ENCODE assay signal across 1 mouse cellular context in the genomic region with DNA sequence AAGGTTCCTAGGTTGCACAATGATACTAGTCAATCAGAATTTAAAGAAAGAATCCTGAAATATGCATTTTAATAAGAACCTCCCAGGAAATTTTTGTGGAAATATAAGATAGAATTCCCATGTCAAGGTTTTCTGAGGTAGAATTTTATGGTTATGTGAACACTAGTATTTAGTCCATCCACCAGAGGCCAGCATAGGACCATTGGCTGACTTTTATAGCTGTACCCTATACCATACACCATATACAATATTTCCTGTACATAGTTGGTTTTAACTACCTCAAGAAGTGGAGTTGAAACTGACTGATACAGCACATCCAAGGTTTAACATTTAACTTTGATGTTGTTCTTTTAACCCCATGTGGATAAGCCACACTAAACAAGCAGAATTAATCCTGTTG.
TF ChIP-seq lines count a peak whose summit lies in the region.

No protein-coding gene starts in this region.

TF ChIP-seq in MEL, 35 proteins besides CTCF, POLR2A, EP300 and RAD21:
- TF ChIP-seq MAZ (IDR thresholded peaks at IDR 0.05; ENCODE audit: low read depth, low read length) (no peak), RCOR1 (IDR thresholded peaks at IDR 0.05; ENCODE audit: low read depth, low read length) (no peak), MEF2A (IDR thresholded peaks at IDR 0.05; ENCODE audit: extremely low read depth, insufficient replicate concordance, low read depth, low read length, poor library complexity, severe bottlenecking) (no peak), CHD1 (IDR thresholded peaks at IDR 0.05; ENCODE audit: low read depth, low read length) (no peak), NRF1 (IDR thresholded peaks at IDR 0.05; ENCODE audit: insufficient read depth, low read depth, low read length, poor library complexity, severe bottlenecking) (no peak), SMC3 (IDR thresholded peaks at IDR 0.05; ENCODE audit: low read depth, low read length) (no peak; the same call in none of the 2 replicates), ELF1 (IDR thresholded peaks at IDR 0.05; ENCODE audit: low read depth, low read length) (no peak), ETS1 (IDR thresholded peaks at IDR 0.05; ENCODE audit: low read depth, low read length) (no peak), CHD2 (IDR thresholded peaks at IDR 0.05; ENCODE audit: low read length) (no peak), MXI1 (IDR thresholded peaks at IDR 0.05; ENCODE audit: low read depth, low read length) (no peak), GABPA (IDR thresholded peaks at IDR 0.05; ENCODE audit: low read depth, low read length) (no peak), USF2 (IDR thresholded peaks at IDR 0.05; ENCODE audit: borderline replicate concordance in 1 of 2, insufficient read depth in 1 of 2, low read depth in 1 of 2, low read length in 2 of 2) (no peak), UBTF (IDR thresholded peaks at IDR 0.05; ENCODE audit: borderline replicate concordance, insufficient read depth, low read depth, low read length) (no peak), JUND (IDR thresholded peaks at IDR 0.05; ENCODE audit: low read depth, low read length) (no peak), HCFC1 (IDR thresholded peaks at IDR 0.05; ENCODE audit: low read depth, low read length) (no peak), TBP (IDR thresholded peaks at IDR 0.05; ENCODE audit: low read depth, low read length) (no peak), NELFE (IDR thresholded peaks at IDR 0.05; ENCODE audit: low read depth, low read length) (no peak), KAT2A (conservative IDR thresholded peaks at IDR 0.05; ENCODE audit: low read depth, low read length) (no peak)
TF ChIP-seq in MEL: peak in this region for 0.
